Mouse (Mus musculus) heart, adult 2 months (tissue): ENCODE measurements around the gene 1700018F24Rik.

ENCODE experiments used
- CTCF ChIP-seq: fragments of 200-600 bp; IDR thresholded peaks from 2 replicates; pipeline ENCODE4 v1.8.1; 2022; ENCODE audit warnings: antibody characterized with exemption, mild to moderate bottlenecking, moderate library complexity
- EP300 ChIP-seq: fragments of 200-500 bp; IDR thresholded peaks from 2 replicates; pipeline ENCODE4 v1.6.1; 2011; ENCODE audit warnings: low read depth, low read length, control low read depth; ENCODE audit not compliant: insufficient read depth

GRCm38 (mm10) chr5:145064765-145065340, 22.1 kb downstream of the 1700018F24Rik start:
- no peak for TF ChIP-seq CTCF
- TF ChIP-seq EP300 = no peak
